Mouse (Mus musculus): ENCODE measurements around the gene Gm11084. TPM values are rescaled to one million over a fixed set of nuclear protein-coding genes. Genes with fewer than 3 reads are reported as not detected.
"Not testable (repeated sequence)": the region's sequence is repeated elsewhere in the genome, so short reads cannot be mapped to it uniquely, and the experiment has no call there.

Gene Gm11084
- not detected in 2 replicates for polyA plus RNA-seq (2015; fragmentation: Nextera tagmentation; extraction: Ambion mirVana)

DNA sequence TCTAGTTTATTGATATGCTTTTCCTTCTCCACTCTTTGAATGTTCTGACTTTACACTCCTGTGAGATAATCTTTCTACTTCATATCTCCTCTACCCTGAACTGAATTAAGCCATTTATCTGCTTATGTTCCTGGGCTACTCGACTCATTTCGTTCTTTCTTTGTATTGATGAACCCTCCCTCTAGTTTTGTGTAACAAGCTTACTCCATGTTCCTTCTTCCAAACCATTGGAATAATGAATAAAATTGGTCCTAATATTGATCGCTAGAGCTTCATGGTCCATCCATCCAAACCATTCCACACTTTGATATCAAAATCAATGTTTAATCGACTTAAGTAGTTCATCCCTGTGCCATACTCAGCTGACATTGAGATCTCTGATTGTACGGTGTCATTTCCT lies at the start of gene Gm11084:
Gm11084 (minus strand) TSS at position 101 of the 400 bp plus-strand sequence.
- WGBS: 93% methylated on average over 5 of the region's 5 CpGs
- H3K36me3 ChIP-seq: peaks cover 19% of the 10 kb centered on the region
- H3K4me3 ChIP-seq: no peak within 1 kb of the TSS
- no peak within 1 kb of the TSS for H3K9ac ChIP-seq
- H3K4me1 ChIP-seq: peaks cover 13% of the 10 kb centered on the region
- ATAC-seq (ENCODE audit: low FRiP score, low read depth): no peak
- no peak within 1 kb of the TSS for H3K27ac ChIP-seq
- H3K4me2 ChIP-seq (replicated peaks): no peak within 1 kb of the TSS
- H3K27me3 ChIP-seq: no peaks in the 10 kb centered on the region
- peaks cover 14% of the 10 kb centered on the region for H3K9me3 ChIP-seq

- no peak overlapping the region for H3K27ac ChIP-seq
- H3K4me2 ChIP-seq (replicated peaks): no peak overlapping the region
- no peaks in the 10 kb centered on the region for H3K9me3 ChIP-seq
- no peak overlapping the region for H3K4me3 ChIP-seq
- no peaks in the 10 kb centered on the region for H3K36me3 ChIP-seq
- 70% methylated on average over 7 of the region's 7 CpGs for WGBS
- no peak overlapping the region for H3K9ac ChIP-seq
- no peaks in the 10 kb centered on the region for H3K27me3 ChIP-seq
- no peak for ATAC-seq (ENCODE audit: low FRiP score, low read depth)
- H3K4me1 ChIP-seq: 0 out of 2 replicates have a peak, but pooled peaks cover 11% of the 10 kb centered on the region
Measured at GRCm38 (mm10) chr2:73031061-73032055, 44.8 kb upstream of the Gm11084 start.

DNA sequence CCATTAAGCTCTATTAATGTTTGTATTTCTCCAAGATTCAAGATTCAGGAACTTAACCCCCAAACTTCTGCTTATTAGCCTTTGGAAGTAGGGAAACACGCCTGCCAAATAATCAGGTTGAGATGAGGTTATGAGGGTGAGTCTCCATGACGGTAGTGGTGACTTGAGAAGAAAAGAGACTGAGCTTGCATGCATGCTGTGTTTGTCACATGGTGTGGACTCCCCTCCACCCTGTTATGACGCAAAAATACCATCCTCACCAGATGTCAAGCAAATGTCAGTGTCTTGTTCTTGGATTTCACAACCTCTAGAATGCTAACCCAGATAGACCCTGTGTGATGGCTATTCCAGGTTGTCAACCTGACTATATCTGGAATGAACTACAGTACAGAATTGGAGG lies 43.3 kb upstream of the Gm11084 start:
- H3K4me3 ChIP-seq: no peak overlapping the region
- no peaks in the 10 kb centered on the region for H3K36me3 ChIP-seq
- no peak overlapping the region for H3K4me2 ChIP-seq (replicated peaks)
- no peak for ATAC-seq (ENCODE audit: low FRiP score, low read depth)
- 0 out of 2 replicates have a peak, but pooled peaks cover 11% of the 10 kb centered on the region for H3K4me1 ChIP-seq
- 89% methylated on average over 3 of the region's 3 CpGs for WGBS
- no peak overlapping the region for H3K27ac ChIP-seq
- H3K27me3 ChIP-seq: no peaks in the 10 kb centered on the region
- no peak overlapping the region for H3K9ac ChIP-seq
- H3K9me3 ChIP-seq: no peaks in the 10 kb centered on the region

GRCm38 (mm10) chr2:73028019-73028418 lies 41.5 kb upstream of the Gm11084 start:
- H3K4me2 ChIP-seq (replicated peaks): no peak overlapping the region
- H3K9me3 ChIP-seq: no peaks in the 10 kb centered on the region
- H3K9ac ChIP-seq: no peak overlapping the region
- no peak for ATAC-seq (ENCODE audit: low FRiP score, low read depth)
- WGBS: 81% methylated on average over 3 of the region's 3 CpGs
- 0 out of 2 replicates have a peak, but pooled peaks cover 5% of the 10 kb centered on the region for H3K4me1 ChIP-seq
- no peaks in the 10 kb centered on the region for H3K27me3 ChIP-seq
- no peak overlapping the region for H3K4me3 ChIP-seq
- H3K27ac ChIP-seq: no peak overlapping the region
- H3K36me3 ChIP-seq: no peaks in the 10 kb centered on the region

DNA sequence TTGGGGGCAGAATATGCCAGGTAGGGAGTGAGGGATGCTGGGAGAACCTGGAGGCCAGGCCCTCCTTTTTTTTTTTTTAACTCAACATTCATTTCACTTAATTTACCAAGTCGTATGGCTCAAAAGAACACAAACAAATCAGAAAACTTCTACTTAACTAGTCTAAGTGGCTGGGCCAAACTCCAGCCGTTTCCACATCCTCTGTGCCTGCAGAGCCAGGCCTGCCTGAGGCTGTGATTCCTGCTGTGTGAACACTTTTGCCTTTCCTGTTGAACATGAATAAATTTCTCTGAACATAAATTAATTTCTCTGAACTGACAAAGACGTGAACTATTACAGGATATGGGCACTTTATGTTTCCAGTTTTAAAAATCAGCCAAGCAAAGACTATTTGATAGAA lies 40.6 kb upstream of the Gm11084 start:
- H3K27ac ChIP-seq: no peak overlapping the region

DNA sequence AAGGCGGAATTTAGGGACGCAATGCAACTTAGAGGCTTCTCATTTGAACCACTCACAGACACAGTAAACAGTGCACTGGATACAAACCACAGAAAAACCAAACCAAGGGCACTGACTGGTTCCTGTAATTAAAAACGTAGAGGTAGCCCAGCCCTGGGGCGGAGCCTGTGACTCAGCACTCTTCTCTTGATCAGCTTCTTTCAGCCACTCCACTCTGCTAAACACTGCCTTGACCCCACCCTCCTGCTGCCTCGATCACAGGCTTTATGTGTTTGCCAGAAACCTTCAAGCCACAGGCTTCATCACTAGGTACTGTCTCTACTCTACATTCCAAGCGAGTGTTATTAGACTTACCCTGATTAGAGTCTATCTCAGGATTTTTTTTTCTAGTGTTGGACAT lies 37.3 kb upstream of the Gm11084 start:
- no peak overlapping the region for H3K27ac ChIP-seq
- no peaks in the 10 kb centered on the region for H3K4me1 ChIP-seq
- H3K9ac ChIP-seq: no peak overlapping the region
- no peaks in the 10 kb centered on the region for H3K27me3 ChIP-seq
- no peak overlapping the region for H3K4me2 ChIP-seq (replicated peaks)
- no peak for ATAC-seq (ENCODE audit: low FRiP score, low read depth)
- H3K4me3 ChIP-seq: no peak overlapping the region
- 38% methylated on average over 6 of the region's 6 CpGs for WGBS
- H3K9me3 ChIP-seq: no peaks in the 10 kb centered on the region
- no peaks in the 10 kb centered on the region for H3K36me3 ChIP-seq

More for the DNA sequence above, 40.6 kb upstream of the Gm11084 start:
- WGBS: 14% methylated on average over 3 of the region's 3 CpGs
- H3K9me3 ChIP-seq: no peaks in the 10 kb centered on the region
- no peak overlapping the region for H3K4me3 ChIP-seq
- H3K4me1 ChIP-seq: 0 out of 2 replicates have a peak, but pooled peaks cover 5% of the 10 kb centered on the region
- ATAC-seq (ENCODE audit: low FRiP score, low read depth): no peak
- H3K4me2 ChIP-seq (replicated peaks): no peak overlapping the region
- no peaks in the 10 kb centered on the region for H3K36me3 ChIP-seq
- no peak overlapping the region for H3K9ac ChIP-seq
- H3K27me3 ChIP-seq: no peaks in the 10 kb centered on the region

DNA sequence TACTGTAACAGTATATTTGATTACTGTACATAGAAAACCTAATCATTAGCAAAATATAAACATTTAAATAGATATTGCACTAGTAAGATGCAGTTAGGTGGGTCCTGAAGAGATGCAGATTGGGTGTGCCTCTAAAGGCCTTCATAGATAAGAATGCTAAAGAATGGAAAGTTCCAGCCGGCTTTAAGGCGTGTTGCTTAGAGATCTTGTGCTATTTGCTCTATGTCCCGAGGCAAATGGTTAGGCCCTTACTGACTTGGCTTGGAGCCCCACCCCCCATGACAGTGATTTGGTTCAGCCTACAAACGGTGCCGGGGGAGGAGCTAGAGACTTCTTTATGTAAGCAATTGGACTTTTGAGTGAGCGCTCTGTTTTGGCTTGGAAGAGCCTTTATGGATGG lies 34.5 kb upstream of the Gm11084 start:
- H3K9ac ChIP-seq: no peak overlapping the region
- H3K4me1 ChIP-seq: no peaks in the 10 kb centered on the region
- no peaks in the 10 kb centered on the region for H3K36me3 ChIP-seq
- H3K27me3 ChIP-seq: no peaks in the 10 kb centered on the region
- ATAC-seq (ENCODE audit: low FRiP score, low read depth): no peak
- H3K9me3 ChIP-seq: no peaks in the 10 kb centered on the region
- H3K27ac ChIP-seq: no peak overlapping the region
- WGBS: 82% methylated on average over 6 of the region's 6 CpGs
- H3K4me3 ChIP-seq: no peak overlapping the region
- no peak overlapping the region for H3K4me2 ChIP-seq (replicated peaks)

GRCm38 (mm10) chr2:73019371-73020146 lies 33.0 kb upstream of the Gm11084 start:
- Histone ChIP-seq H3K4me3 (no peak overlapping the region), H3K4me1 (no peaks in the 10 kb centered on the region), H3K36me3 (no peaks in the 10 kb centered on the region), H3K4me2 (replicated peaks) (no peak overlapping the region), H3K27ac (no peak overlapping the region), H3K9ac (no peak overlapping the region), H3K27me3 (no peaks in the 10 kb centered on the region), H3K9me3 (no peaks in the 10 kb centered on the region)
- no peak for ATAC-seq (ENCODE audit: low FRiP score, low read depth)
- 73% methylated on average over 9 of the region's 9 CpGs for WGBS

DNA sequence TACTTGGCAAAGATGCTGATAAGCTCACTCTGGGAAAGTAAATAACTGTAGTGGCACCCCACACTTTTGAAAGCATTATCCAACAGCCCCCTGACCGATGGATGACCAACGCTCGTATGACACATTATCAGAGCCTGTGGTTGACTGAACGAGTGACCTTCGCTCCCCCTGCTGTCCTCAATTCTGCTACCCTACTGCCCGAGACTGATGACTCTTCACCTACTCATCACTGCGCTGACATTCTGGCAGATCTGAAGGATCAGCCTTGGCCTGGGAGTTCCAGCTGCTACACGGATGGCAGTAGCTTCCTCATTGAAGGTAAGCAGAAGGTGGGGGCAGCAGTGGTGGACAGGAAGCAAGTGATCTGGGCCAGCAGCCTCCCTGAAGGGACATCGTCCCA lies 27.5 kb upstream of the Gm11084 start:
- not testable (repeated sequence) for H3K27me3 ChIP-seq; ATAC-seq (ENCODE audit: low FRiP score, low read depth); H3K9ac ChIP-seq; H3K4me2 ChIP-seq (replicated peaks); H3K4me1 ChIP-seq; H3K36me3 ChIP-seq; H3K4me3 ChIP-seq; H3K27ac ChIP-seq
- WGBS: 86% methylated on average over 9 of the region's 9 CpGs
- H3K9me3 ChIP-seq: peaks cover 12% of the 10 kb centered on the region

- Histone ChIP-seq H3K9me3 (peaks cover 12% of the 10 kb centered on the region), H3K36me3 (no peaks in the 10 kb centered on the region), H3K4me1 (no peaks in the 10 kb centered on the region), H3K27ac (no peak overlapping the region), H3K9ac (no peak overlapping the region), H3K27me3 (no peaks in the 10 kb centered on the region), H3K4me2 (replicated peaks) (no peak overlapping the region), H3K4me3 (no peak overlapping the region)
- ATAC-seq (ENCODE audit: low FRiP score, low read depth): no peak
- WGBS: 76% methylated on average over 20 of the region's 20 CpGs
Measured at GRCm38 (mm10) chr2:73012636-73013035, 26.1 kb upstream of the Gm11084 start.

DNA sequence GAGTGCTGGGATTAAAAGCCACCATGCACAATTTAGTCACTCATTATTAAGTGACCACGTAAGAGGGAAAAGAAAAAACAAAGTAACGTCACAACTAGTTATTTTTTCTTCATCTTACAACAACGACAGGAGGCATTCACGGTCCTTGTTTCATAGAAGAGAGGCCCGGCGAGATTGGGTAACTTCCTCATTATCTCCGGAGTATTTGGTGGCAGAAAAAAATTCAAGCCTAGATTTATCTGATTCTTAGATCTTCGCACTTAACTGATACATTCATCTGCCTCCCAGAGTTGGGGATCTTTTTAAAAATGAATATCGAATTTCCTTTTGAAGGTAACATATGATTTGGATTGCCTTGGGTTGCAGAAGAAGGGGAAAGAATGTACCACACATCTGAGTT lies 21.0 kb upstream of the Gm11084 start:
- no peak overlapping the region for H3K4me3 ChIP-seq
- H3K36me3 ChIP-seq: no peaks in the 10 kb centered on the region
- WGBS: 91% methylated on average over 9 of the region's 9 CpGs
- ATAC-seq (ENCODE audit: low FRiP score, low read depth): no peak
- no peaks in the 10 kb centered on the region for H3K27me3 ChIP-seq
- H3K9ac ChIP-seq: no peak overlapping the region
- no peak overlapping the region for H3K27ac ChIP-seq
- H3K9me3 ChIP-seq: peaks cover 12% of the 10 kb centered on the region
- peaks cover 34% of the 10 kb centered on the region for H3K4me1 ChIP-seq
- no peak overlapping the region for H3K4me2 ChIP-seq (replicated peaks)
